Mouse (Mus musculus): ENCODE measurements around the gene Qprt. TPM values are rescaled to one million over a fixed set of nuclear protein-coding genes. Genes with fewer than 3 reads are reported as not detected.
"Not testable (repeated sequence)": the region's sequence is repeated elsewhere in the genome, so short reads cannot be mapped to it uniquely, and the experiment has no call there.

Gene Qprt
- total RNA-seq, 2 experiments from 2014 or later, result 0.25 TPM; not detected in 1

DNA sequence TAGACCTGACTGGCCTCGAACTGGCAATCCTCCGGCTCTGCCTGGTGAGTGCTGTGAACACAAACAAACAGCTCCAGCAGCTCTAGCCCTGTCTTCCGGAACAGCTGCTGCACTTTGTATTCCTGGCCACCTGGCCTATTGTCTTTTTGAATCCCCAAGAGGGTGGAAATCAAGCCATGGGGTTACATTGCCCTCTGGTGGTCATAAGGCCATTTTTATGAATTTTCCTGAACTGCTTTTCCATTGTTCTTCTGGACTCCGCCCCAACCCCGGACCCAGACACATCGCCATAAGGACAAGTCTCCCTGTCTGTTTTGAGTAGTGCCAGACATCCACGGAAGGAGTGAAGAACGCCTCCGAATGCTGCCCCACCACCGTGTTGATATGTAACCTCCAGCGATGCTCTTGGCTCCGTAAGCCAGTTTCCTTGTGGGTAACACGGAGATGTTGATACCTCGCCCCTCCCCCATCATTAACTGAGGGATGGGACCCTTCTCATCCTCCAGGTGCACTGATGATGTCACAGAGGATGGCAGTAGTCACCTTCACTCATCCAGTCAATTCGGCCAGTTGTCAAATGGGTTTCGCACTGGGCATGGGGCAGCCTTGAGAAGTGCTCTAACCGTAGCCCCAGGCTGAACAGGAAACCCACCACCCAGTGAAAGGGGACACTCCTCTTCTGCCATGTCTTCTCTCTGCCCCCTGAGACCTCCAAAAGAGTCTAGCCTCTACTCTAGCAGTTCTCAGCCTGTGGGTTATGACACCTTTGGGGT is 17.3 kb downstream of the Qprt start:
- DNase-seq (ENCODE audit: low spot score in 2 of 2), result peak; percentile 81 to 84
- intact Hi-C loops (cut with DNase I), result loop anchor here (2.0 kb wide), 1 partner anchor 88 kb away; the partner anchor contains the start of genes Pagr1a and Pagr1b

DNA sequence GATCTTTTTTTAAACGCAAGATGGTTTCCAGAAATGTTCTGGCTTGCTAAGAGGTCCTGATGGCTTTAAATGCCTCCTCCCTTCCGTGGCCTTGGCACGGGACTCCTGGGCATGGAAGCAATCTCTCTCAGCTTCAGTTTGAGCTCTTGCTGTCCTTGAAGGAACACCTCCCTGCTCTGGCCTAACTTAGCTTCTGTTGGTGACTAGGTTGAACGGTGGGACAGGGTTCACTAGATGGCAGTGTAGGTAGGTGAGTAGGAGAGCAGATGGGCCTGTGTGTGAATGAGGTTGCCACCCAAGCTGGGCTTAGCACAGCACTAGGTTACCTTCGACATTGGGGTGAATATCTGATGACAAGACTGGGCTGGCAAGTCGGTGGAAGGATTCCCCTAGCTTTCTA is 18.1 kb downstream of the Qprt start:
- DNase-seq (ENCODE audit: low spot score in 2 of 2), result no peak

DNA sequence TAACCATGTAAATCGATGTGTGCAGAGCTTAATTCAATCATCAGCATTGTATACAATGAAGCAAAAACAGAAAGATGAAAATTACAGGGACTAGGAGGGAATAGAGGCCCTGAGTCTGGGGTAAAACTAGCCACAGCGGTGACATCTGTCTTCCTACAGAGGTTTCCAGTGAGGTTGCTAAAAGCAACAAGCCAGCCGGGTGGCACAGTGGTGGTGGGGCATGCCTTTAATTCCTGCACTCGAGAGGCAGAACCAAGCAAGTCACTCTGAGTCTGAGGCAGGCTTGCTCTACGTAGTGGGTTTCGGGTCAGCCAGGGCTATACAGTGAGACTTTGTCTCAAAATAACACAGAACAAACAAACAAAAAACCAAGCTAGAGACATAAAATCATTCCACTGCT is 19.9 kb downstream of the Qprt start:
- intact Hi-C loops (cut with DNase I), result no loop called here
- DNase-seq (ENCODE audit: low spot score in 2 of 2), result no peak

More for the DNA sequence above, 18.1 kb downstream of the Qprt start:
- intact Hi-C loops (cut with DNase I), result loop anchor here (2.0 kb wide), 1 partner anchor 87 kb away; the partner anchor contains the start of genes Pagr1a and Pagr1b

DNA sequence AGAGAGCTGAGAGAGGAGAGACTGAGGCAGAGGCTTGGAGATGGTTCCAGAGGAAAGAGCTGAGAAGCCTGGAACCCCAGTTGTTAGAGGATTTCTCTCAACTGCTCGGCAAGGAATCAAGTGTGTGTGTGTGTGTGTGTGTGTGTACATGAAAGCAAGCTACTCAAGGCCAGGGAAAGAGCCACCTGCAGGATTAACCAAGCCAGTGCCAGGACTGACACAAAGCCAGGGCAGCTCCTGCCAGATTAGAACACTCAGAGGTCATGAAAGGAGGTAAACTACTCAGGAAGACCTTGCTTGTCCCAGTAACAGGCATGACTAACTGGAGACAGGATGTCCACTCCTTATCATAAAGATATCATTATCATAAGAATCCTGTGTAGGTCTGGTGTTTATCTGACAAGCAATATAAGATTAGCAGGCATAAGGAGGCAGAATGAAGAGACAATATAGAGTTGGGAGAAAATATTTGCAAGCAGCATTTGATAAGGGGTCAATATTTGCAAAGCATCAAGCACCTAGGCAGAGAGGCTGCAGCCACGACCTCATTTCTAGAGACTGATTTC is 20.5 kb downstream of the Qprt start:
- intact Hi-C loops (cut with DNase I), result no loop called here
- DNase-seq (ENCODE audit: low spot score in 2 of 2), result no peak

DNA sequence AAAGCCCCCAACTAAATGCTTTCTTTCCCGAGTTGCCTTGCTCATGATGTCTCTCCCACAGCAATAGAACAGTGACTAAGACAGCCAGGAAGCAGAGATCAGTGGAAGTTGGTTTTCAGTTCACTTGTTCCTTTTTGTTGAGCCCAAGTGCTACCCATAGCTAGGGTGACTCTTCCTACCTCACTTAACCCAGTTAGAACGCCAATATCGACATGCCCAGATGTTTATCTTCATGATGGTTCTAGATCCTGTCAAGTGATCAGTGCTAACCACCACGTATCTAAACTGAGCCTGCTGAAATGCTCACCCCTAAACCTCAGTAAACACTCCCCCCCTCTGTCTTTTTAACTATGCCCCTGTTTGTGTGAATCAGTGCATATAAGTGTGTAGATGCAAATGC is 22.5 kb downstream of the Qprt start:
- intact Hi-C loops (cut with DNase I), result no loop called here
- DNase-seq (ENCODE audit: low spot score in 2 of 2), result no peak

DNA sequence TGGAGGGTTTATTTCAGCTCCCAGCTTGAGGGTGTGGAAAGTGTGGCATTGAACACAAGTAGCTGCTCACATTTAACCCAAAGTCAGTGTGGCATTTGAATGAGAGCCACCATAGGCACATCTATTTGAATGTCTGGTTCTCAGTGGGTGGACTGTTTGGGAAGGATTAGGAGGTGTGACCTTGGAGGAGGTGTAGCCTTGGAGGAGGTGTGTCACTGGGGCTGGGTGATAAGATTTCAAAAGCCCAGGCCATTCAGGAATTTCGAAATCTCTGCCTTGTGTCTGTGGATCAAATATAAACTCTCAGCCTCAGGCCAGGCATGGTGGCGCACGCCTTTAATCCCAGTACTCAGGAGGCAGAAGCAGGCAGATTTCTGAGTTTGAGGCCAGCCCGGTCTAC is 23.1 kb downstream of the Qprt start:
- intact Hi-C loops (cut with DNase I), result no loop called here

DNA sequence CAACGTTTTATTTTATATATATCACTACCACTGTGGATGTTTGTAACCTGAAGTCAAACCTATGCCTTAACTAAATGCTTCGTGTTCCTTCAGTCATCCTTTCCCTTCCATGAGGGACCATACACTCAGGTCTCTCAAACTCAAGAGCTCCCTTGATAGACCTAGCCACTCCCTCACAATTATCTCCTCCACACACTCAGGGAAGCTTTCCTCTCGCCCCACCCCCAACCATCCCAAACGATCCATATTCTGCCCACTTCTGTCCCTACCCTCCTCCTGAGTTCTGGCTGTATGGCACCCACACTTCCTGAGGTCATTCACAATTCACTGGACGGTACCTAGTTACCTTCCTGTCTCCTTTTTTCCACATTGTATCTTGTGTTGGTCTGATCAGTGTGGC is 23.5 kb downstream of the Qprt start:
- no peak for DNase-seq (ENCODE audit: low spot score in 2 of 2)
- intact Hi-C loops (cut with DNase I), result no loop called here

More for the DNA sequence above, 23.1 kb downstream of the Qprt start:
- no peak for DNase-seq (ENCODE audit: low spot score in 2 of 2)

DNA sequence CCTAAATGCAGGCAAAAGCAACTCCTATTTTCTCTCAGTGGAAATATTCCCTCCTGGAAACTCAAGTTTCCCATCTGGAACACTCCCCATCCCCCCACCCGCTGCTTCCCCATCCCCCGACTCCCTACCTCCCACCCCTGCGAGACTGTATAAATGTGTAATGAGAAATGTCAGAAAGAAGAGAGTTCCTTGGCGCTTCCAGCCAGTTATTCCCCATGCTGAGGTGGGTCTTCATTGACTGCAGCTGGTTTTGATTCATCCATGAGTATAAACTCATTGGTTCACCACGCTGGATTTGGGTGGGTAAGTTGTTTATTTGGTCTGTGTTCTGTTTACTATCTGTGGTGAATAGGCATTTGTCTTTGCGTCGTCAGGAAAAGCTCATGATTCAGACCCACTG is 25.6 kb downstream of the Qprt start:
- intact Hi-C loops (cut with DNase I), result no loop called here
- DNase-seq (ENCODE audit: low spot score in 2 of 2), result no peak

DNA sequence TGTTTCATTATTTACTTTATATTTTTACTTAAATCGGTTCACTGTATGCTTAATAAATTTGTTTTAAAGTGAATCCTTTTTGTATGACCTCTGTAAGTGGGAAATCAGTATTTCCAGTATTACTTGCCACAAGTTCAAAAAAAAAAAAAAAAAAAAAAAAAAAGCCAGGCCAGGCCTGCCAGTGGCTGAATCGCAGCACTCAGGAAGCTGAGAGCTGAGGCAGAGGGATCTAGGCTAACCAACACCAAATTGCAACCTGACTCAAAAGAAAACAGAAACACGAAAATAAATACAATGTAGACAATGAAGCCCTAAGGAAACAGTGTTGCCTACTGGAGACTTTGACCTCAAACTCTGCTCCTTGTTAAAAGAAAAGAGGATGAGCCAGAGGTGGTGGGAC is 28.1 kb downstream of the Qprt start:
- no peak for DNase-seq (ENCODE audit: low spot score in 2 of 2)
- intact Hi-C loops (cut with DNase I), result loop anchor here (5.0 kb wide), 1 partner anchor 52 kb away; the partner anchor contains the start of gene Kif22

DNA sequence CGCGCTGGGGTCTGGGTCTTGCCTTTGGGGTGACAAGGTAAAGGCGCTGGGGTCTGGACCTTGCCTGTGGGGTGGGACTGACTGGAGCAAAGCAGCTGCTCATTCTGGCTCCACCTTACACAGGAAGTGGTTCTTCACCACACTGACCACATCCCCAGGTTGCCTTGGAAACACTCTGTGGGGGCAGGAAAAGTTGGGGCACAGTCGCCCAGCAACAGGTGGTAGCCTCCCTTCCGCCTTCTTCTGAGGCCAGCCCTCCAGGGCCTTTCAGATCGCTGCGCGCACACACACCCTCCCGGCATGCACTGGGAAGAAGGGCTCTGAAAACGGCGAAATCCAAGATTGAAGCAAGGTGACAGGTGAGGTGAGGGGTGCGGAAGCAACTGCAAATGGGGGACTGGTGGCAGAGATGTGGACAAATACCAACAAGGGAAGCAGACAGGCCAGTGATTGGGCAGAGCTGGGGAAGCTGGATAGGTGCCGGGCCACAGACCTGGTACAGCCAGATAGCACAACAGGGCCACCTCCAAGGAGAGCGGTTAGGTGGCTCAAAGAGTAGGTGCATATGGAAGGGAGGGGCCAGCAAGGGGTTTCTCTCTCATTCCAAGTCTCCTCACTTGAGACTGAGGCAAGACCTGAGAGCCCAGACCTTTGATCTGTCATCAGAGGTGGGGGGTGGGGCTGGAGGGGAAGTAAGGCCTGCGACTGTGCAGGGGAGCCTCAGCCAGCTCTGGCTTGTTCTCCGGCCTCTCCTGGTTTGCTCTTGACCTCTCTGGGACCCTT is 30.7 kb downstream of the Qprt start, which contains the start of gene AI467606:
AI467606 (plus strand) TSS at position 246 of the 783 bp plus-strand sequence.
- no peak for DNase-seq (ENCODE audit: low spot score in 2 of 2)
- intact Hi-C loops (cut with DNase I), result loop anchor here (5.0 kb wide), 1 partner anchor 49 kb away; the partner anchor contains the start of gene Kif22

DNA sequence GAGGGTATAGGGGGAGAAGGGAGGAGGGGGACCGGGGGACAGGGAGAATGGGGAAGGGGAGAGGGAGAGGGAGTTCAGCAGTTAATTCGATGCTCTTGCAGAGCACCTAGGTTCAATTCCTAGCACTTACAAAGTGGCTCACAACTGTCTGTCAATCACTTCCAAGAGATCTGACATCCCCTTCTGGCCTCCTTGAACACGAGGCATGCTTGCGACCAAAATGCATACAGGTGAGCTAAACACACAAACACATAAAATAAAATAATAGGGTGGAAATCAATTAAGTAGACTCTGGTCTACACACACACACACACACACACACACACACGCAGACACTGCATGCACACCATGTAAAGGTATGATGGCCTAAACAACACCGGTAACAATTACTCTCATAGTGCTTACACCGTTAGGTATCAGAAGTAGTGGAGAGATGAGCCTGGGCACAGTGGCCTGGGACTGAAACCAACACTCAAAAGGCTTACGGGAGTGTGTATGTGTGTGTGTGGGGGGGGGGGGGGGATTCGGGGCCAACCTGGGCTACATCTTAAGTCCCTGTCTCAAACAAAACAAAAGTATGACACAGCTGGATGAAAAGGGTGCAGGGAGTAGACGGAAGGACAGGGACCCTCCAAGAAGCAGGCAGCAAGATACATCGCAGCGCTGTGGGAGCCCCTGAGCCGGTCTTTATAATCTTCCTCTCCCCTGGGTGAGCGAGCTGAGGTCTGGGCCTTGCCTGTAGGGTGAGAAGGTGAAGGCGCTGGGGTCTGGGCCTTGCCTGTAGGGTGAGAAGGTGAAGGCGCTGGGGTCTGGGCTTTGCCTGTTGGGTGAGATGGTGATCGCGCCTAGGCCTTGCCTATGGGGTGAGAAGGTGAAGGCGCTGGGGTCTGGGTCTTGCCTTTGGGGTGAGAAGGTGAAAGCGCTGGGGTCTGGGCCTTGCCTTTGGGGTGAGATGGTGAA is 31.6 kb downstream of the Qprt start:
- intact Hi-C loops (cut with DNase I), result loop anchor here (5.0 kb wide), 1 partner anchor 48 kb away; the partner anchor contains the start of gene Kif22
- DNase-seq (ENCODE audit: low spot score in 2 of 2), result no peak

DNA sequence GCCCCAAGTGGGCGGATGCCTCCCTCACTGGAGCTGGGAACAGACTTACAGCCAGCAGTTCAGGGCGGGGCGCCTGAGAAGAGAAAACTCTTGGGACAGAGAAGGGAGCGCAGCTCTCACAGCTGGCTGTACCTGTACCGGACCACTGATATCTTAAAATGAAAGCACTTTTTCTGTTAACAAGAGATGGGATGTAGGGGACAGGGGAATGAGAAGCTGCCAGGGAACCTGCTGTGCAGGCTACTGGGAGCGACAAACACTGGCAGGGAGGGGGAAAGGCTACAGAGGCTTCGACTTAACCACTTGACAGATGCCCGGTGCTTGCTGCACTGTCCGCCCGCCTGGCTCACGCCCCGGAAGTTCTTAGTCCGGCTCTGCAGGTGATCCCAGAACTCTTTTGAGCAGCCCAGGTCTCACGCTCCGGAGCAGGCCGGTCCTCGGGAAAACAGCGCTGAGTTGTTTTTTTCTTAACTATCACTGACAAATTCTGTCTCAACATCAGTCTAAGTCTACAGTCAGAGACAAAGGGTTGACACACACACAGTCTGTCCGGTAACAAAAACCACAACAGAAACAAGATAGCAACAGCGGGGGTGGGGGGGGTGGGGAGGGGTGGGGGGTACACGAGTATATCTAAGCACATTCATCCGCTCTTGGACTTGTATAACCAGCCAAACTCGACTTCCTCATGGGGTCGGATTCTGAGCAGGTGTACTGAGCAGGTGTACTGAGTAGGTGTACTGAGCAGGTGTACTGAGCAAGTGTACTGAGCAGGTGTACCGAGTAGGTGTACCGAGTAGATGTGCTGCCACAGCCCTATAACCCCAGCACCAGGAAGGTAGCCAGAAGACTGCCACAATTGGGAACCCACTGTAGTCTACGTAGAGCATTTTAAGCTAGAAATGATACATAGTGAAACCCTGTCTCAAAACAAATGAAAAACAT is 32.9 kb downstream of the Qprt start:
- intact Hi-C loops (cut with DNase I), result no loop called here
- no peak for DNase-seq (ENCODE audit: low spot score in 2 of 2)

DNA sequence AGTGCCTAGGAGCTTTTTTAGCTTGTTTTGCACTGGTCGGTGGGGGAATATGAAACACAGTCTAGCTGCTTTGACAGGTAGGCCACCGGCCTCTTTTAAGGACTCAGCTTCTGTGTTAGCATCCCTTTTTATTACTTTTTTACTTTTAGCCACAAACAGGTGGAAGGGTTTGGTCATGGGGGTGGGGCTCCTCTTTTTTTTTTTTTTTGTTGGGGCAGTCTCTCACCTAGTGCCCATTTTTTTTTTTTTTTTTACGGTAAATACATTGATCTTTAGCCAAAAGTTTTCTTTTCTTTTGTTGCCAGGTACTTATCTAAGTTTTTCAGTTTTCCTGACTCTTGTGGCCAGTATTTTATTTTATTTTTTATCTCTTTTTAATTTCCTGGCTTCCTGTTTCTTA is 33.9 kb downstream of the Qprt start:
- intact Hi-C loops (cut with DNase I), result no loop called here
- DNase-seq (ENCODE audit: low spot score in 2 of 2), result no peak

DNA sequence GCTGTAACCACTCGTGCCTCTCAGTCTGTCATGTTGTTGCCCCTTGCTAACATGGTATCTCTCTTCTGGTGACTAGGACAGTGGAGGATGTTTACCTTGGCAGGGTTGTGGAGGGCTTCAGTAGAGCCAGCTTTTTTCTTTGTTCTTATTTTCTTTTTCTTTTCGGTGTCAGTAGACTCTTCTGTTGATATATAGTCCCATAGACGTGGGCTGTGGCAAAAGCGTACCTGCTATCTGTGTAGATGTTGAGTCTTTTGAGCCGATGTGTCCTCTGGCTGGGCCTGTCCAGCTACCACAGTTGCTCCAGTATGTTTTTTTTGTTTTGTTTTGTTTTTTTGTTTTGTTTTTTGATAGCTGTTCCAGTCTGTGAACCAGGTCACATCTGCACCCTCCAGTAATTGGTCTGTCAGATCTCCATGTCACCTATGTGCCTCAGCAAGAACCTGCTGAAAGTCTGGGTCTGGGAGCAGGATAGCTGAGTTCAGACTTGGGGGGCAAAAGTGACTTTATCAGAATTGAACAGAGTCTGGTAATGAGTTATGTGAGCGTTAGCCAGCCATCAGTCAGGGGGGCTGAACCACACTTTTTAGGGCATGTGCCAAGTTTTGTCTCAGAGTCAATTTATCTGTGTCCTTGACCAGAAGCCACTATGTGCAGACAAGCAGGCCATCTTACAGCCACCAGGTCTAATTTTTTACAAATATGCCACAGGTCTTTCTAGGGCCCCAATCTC is 34.6 kb downstream of the Qprt start, which contains the start of gene Zg16:
Zg16 (minus strand) TSS at position 51 of the 733 bp plus-strand sequence.
- intact Hi-C loops (cut with DNase I); DNase-seq (ENCODE audit: low spot score in 2 of 2): not testable (repeated sequence)

DNA sequence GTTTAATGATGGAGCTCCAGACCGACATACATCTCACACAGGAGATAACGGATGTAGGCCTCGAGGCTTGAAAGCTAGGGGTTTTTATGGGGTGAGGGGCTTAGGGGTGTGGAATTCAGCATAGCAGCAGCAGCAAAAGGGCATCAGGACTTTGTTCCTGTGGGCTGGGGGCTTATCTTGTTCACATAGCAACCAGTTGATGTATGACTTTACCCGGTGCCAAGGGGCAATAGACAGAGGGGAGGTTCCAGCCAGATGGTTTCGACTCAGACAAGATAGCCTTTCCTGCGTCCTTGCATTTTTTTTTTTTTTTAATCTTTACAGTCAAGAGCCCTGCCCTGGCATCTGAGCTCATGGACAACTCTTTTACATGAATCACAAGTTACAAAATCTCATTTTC is 36.3 kb downstream of the Qprt start:
- DNase-seq (ENCODE audit: low spot score in 2 of 2); intact Hi-C loops (cut with DNase I): not testable (repeated sequence)

DNA sequence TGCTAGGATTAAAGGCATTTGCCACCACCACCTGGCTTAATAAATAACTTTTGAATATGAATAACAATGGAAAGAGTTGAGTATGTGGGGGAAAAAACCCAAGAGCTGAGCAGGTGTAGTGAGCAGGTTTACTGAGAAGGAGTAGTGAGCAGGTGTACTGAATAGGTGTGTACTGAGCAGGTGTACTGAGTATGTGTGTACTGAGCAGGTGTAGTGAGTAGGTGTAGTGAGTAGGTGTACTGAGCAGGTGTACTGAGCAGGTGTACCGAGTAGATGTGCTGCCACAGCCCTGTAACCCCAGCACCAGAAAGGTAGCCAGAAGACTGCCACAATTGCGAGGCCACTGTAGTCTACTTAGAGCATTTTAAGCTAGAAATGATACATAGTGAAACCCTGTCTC is 37.2 kb downstream of the Qprt start:
- DNase-seq (ENCODE audit: low spot score in 2 of 2), result no peak
- intact Hi-C loops (cut with DNase I), result no loop called here

DNA sequence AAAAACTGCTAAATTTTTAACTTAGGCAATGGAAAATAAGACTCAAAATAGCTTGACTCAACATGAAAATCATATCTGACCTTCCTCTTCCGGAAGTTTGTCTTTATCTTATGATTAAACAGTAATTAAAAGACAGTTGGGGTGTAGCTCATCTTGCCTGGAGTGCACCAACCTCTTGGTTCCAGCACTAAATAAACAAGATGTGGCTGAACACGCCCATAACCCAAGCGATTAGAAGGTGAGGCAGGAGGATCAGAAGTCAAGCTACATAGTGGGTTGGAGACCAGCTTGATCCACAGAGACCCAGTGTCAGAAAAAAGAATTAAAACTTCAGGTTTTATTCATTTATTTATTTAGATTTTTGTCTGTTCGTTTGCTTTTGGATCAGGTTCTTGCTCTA is 38.3 kb downstream of the Qprt start:
- intact Hi-C loops (cut with DNase I), result no loop called here
- DNase-seq (ENCODE audit: low spot score in 2 of 2), result no peak
